Mouse (Mus musculus): Measurements from ENCODE around the gene Prrc2a. TPM values are rescaled to one million over a fixed set of nuclear protein-coding genes. Genes with fewer than 3 reads are reported as not detected.

Gene Prrc2a
- polyA plus RNA-seq, 1 experiment from 2014 or later, result 130 TPM

DNA sequence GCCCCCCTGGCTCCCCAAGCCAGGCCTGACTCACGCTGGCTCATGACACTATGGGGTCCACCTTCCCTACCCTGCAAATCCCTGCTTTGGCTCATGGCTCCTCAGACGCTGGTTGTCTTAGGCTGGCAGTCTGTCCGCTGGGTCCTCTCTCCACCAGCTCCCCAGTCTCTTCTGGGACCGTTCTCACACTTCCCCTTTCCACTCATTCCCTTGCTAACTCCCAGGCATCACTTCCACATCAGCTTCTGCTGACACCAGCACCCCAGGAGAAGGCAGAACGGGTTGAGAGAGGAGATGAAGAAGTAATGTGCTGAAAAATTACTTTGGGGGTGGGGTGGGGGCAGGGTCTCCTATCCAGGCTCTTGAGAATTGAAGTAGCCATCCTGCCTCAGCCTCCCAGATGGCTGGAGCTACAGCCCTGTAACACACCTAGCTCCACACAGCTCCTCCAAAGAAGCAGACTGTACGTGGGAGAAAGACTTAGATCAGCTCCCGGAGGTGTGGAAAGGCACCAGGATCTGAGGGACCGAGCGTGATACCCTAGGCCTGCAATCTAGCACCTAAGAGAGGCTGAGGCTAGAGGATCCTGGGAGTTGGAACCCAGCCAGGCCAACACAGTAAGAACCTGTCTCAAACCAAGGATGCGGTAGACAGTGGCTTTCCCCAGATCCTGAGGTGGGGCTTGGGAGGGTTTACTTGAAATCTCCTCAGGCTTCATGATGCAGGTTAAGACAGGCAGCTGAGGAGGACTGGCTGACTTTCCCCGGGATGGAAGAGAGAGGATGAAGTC lies 7.9 kb upstream of the Prrc2a start:
- peaks cover 4% of the 10 kb centered on the region; the same call in 1 of the 2 replicates for H3K27me3 ChIP-seq (replicated peaks)
- no peaks in the 10 kb centered on the region for H3K36me3 ChIP-seq
- no peak overlapping the region for H3K4me3 ChIP-seq
- H3K4me1 ChIP-seq, result 0 out of 2 replicates have a peak, but pooled peaks cover 4% of the 10 kb centered on the region
- no peaks in the 10 kb centered on the region for H3K9me3 ChIP-seq
- no peak for ATAC-seq (ENCODE audit: extremely low read depth, insufficient number of reproducible peaks, low FRiP score, low TSS enrichment)
- H3K4me2 ChIP-seq, result no peak overlapping the region
- H3K9ac ChIP-seq, result no peak overlapping the region
- 52% methylated on average over 11 of the region's 11 CpGs for WGBS
- no peak overlapping the region for H3K27ac ChIP-seq (replicated peaks)

- peaks cover 13% of the 10 kb centered on the region for H3K4me1 ChIP-seq
- 14% methylated on average over 4 of the region's 4 CpGs for WGBS
- no peak for ATAC-seq (ENCODE audit: extremely low read depth, insufficient number of reproducible peaks, low FRiP score, low TSS enrichment)
- H3K9me3 ChIP-seq, result no peaks in the 10 kb centered on the region
- H3K4me3 ChIP-seq, result no peak overlapping the region
- no peaks in the 10 kb centered on the region; the same call in 1 of the 2 replicates for H3K27me3 ChIP-seq (replicated peaks)
- no peak overlapping the region for H3K4me2 ChIP-seq
- no peaks in the 10 kb centered on the region for H3K36me3 ChIP-seq
- 0 out of 2 replicates have a peak overlapping the region, but pooled peaks have one; percentile 52 for H3K9ac ChIP-seq
- no peak overlapping the region for H3K27ac ChIP-seq (replicated peaks)
Observed at GRCm38 (mm10) chr17:35168541-35169207, 4.0 kb upstream of the Prrc2a start.

DNA sequence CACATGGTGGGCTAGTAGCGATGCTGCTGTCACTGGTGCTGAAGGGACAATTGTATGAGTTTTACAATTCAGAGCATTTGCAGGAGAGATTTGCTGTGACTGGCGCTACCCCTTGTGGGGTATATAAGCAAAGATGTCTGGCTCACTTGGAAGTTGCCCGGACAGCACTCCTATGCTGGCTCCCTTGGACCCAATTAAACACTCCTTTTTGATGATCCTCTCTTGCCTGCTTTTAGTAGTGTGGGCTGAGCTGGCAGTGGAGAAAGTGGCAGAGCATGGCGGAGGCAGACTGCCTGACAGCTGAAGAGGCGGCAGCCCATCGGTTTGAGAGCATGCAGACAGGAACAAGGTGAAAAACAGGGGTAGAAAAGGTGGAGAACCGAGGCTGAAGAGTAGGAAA lies 3.1 kb upstream of the Prrc2a start:
- H3K27ac ChIP-seq (replicated peaks), result no peak overlapping the region
- no peaks in the 10 kb centered on the region; the same call in 1 of the 2 replicates for H3K27me3 ChIP-seq (replicated peaks)
- no peak overlapping the region for H3K4me2 ChIP-seq
- no peak overlapping the region for H3K9ac ChIP-seq
- H3K4me3 ChIP-seq, result no peak overlapping the region
- H3K4me1 ChIP-seq, result peaks cover 21% of the 10 kb centered on the region
- H3K36me3 ChIP-seq, result no peaks in the 10 kb centered on the region
- 80% methylated on average over 7 of the region's 7 CpGs for WGBS
- no peak for ATAC-seq (ENCODE audit: extremely low read depth, insufficient number of reproducible peaks, low FRiP score, low TSS enrichment)
- no peaks in the 10 kb centered on the region for H3K9me3 ChIP-seq

DNA sequence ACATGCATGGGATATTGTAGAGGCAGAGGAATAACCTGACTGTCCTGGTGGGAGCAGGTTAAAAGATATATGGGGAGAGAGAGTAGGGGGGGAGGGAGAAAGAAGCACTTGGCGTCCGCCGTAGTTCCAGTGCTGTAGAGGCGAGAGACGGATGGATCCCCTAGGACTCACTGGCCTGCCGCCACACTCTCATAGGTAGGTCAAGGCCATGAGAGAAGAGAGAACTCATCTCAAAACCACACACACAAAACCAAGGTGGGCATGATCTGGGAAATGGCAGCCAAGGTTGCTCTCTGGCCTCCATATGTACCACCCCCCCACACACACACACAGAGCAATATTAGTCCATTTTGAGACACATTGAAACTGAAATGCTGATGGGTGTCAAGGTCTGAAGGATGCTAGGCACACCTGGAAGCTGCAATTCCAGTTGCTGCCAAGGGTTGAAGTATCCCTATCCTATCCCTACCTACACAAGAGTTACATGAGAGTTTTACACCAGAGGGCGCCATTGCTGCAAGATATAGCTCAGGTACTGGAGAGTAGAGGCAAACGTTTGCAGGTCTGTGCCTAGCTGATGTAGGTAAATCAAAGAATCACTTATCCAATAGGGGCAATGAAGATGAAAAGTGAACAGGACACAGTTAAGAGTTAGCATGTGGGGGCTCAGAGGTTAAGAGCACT lies 1.8 kb upstream of the Prrc2a start:
- peaks cover 12% of the 10 kb centered on the region for H3K36me3 ChIP-seq
- ATAC-seq (ENCODE audit: extremely low read depth, insufficient number of reproducible peaks, low FRiP score, low TSS enrichment), result no peak
- peak overlapping the region; percentile 72 for H3K4me2 ChIP-seq
- H3K9ac ChIP-seq, result peak overlapping the region; percentile 77
- peak overlapping the region; percentile 99 for H3K27ac ChIP-seq (replicated peaks)
- no peaks in the 10 kb centered on the region for H3K9me3 ChIP-seq
- no peaks in the 10 kb centered on the region for H3K27me3 ChIP-seq (replicated peaks)
- 69% methylated on average over 8 of the region's 8 CpGs for WGBS
- peaks cover 34% of the 10 kb centered on the region for H3K4me1 ChIP-seq
- H3K4me3 ChIP-seq, result peak overlapping the region; percentile 100

DNA sequence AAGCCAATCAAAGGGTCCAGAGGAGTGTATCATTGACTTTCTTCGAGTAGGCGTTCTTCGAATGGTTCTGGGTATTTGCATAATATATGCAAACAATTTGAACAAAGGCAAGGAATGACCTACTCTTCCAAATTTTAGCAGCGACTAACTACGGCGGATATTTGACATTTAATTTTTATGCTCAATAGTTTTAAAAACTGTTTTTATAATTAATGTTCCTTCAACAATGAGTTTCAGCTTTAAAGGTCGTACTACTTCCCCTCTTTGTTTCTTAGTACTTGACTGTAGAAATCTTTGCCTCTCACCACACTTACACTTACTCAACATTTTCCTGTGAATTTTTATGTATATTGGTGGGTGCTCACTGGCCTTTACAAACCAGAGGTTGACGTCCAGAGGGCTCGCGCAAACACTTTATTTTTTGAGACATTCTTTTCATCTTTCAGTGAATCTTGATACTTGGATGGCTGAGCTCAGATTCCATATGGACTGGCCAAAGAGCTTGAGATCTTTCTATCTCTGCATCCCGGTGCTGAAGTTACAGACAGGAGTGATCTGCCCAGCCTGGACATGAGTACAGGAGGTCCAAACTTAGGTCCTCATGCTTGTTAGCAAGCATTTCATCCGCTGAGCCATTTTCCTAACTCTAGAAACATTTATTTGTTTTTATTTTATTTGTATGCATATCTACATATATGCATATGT lies 906 bp upstream of the Prrc2a start:
- Histone ChIP-seq H3K9me3 (no peaks in the 10 kb centered on the region), H3K9ac (peak overlapping the region; percentile 78), H3K27me3 (replicated peaks) (no peaks in the 10 kb centered on the region), H3K4me3 (peak overlapping the region; percentile 100), H3K4me1 (peaks cover 39% of the 10 kb centered on the region), H3K4me2 (peak overlapping the region; percentile 72), H3K27ac (replicated peaks) (peak overlapping the region; percentile 99), H3K36me3 (peaks cover 21% of the 10 kb centered on the region)
- 26% methylated on average over 12 of the region's 12 CpGs for WGBS
- no peak for ATAC-seq (ENCODE audit: extremely low read depth, insufficient number of reproducible peaks, low FRiP score, low TSS enrichment)

DNA sequence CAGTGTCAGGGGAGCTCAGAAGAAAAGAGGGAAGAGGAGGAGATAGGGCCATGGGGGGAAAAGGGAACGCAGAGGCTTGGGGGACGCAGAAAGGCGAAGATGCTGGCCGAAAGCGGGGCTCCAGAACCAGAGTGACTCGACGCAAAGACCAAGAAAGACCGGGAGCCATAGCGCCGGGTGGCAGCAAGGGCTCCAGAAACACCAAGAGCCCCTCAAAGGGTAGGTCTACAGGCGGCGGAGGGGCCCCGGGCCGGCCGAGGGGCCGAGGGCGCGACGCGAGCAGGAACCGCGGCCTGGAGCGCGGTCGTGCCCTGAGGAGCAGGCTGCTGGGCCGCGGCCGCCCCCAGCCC lies 504 bp downstream of the Prrc2a start:
- ATAC-seq (ENCODE audit: extremely low read depth, insufficient number of reproducible peaks, low FRiP score, low TSS enrichment), result no peak; the same call in 1 of the 2 replicates
- H3K9me3 ChIP-seq, result no peaks in the 10 kb centered on the region
- peaks cover 36% of the 10 kb centered on the region for H3K36me3 ChIP-seq
- no peaks in the 10 kb centered on the region for H3K27me3 ChIP-seq (replicated peaks)
- peak overlapping the region; percentile 100 for H3K9ac ChIP-seq
- WGBS, result under 1% methylated on average over 28 of the region's 28 CpGs
- peak overlapping the region; percentile 99 for H3K4me2 ChIP-seq
- H3K27ac ChIP-seq (replicated peaks), result peak overlapping the region; percentile 99
- peaks cover 39% of the 10 kb centered on the region for H3K4me1 ChIP-seq
- H3K4me3 ChIP-seq, result peak overlapping the region; percentile 100

- Histone ChIP-seq H3K36me3 (peaks cover 42% of the 10 kb centered on the region), H3K9ac (peak overlapping the region; percentile 100), H3K4me1 (peaks cover 39% of the 10 kb centered on the region), H3K9me3 (no peaks in the 10 kb centered on the region), H3K4me2 (peak overlapping the region; percentile 99), H3K27me3 (replicated peaks) (no peaks in the 10 kb centered on the region), H3K4me3 (peak overlapping the region; percentile 100), H3K27ac (replicated peaks) (peak overlapping the region; percentile 99)
- WGBS, result 12% methylated on average over 8 of the region's 8 CpGs
- no peak for ATAC-seq (ENCODE audit: extremely low read depth, insufficient number of reproducible peaks, low FRiP score, low TSS enrichment)
Observed at GRCm38 (mm10) chr17:35163326-35164081, 1.2 kb downstream of the Prrc2a start.

DNA sequence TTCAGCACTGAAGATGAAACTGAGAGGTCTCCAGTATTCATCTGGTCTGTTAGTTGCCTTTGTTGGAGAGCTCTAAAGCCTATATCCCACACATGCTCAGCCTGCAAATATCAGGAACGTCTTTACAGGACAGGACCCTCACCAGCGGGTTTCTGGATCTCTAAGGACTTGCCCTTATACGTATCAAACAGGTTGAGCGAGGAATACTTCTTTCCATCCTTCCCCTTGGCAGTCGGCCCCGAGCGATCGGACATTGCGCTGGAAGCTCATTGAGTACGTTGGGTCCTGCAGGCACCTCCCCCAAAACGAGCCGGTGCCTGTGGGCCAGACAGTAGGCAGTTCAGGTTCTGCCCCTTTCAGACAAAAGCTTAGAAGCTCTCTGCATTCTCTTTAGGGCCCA lies 2.0 kb downstream of the Prrc2a start:
- H3K36me3 ChIP-seq, result peaks cover 50% of the 10 kb centered on the region
- 33% methylated on average over 12 of the region's 12 CpGs for WGBS
- peak overlapping the region; percentile 100 for H3K4me3 ChIP-seq
- peak overlapping the region; percentile 99 for H3K4me2 ChIP-seq
- peaks cover 39% of the 10 kb centered on the region for H3K4me1 ChIP-seq
- no peak for ATAC-seq (ENCODE audit: extremely low read depth, insufficient number of reproducible peaks, low FRiP score, low TSS enrichment)
- peak overlapping the region; percentile 26; the same call in 1 of the 2 replicates for H3K27ac ChIP-seq (replicated peaks)
- H3K27me3 ChIP-seq (replicated peaks), result no peaks in the 10 kb centered on the region
- peak overlapping the region; percentile 100 for H3K9ac ChIP-seq
- H3K9me3 ChIP-seq, result no peaks in the 10 kb centered on the region

- Histone ChIP-seq H3K4me1 (peaks cover 39% of the 10 kb centered on the region), H3K36me3 (peaks cover 56% of the 10 kb centered on the region), H3K9me3 (no peaks in the 10 kb centered on the region), H3K27me3 (replicated peaks) (no peaks in the 10 kb centered on the region), H3K9ac (peak overlapping the region; percentile 100), H3K4me2 (peak overlapping the region; percentile 99), H3K4me3 (peak overlapping the region; percentile 100), H3K27ac (replicated peaks) (peak overlapping the region; percentile 26; the same call in 1 of the 2 replicates)
- WGBS, result 73% methylated on average over 14 of the region's 14 CpGs
- ATAC-seq (ENCODE audit: extremely low read depth, insufficient number of reproducible peaks, low FRiP score, low TSS enrichment), result no peak
Observed at GRCm38 (mm10) chr17:35162121-35162520, 2.6 kb downstream of the Prrc2a start.

GRCm38 (mm10) chr17:35161421-35161820 lies 3.3 kb downstream of the Prrc2a start:
- Histone ChIP-seq H3K4me3 (peak overlapping the region; percentile 100; the same call in 1 of the 2 replicates), H3K4me1 (peaks cover 38% of the 10 kb centered on the region), H3K36me3 (peaks cover 63% of the 10 kb centered on the region), H3K27ac (replicated peaks) (no peak overlapping the region), H3K4me2 (peak overlapping the region; percentile 99; the same call in 1 of the 2 replicates), H3K9ac (peak overlapping the region; percentile 100), H3K27me3 (replicated peaks) (no peaks in the 10 kb centered on the region), H3K9me3 (no peaks in the 10 kb centered on the region)
- ATAC-seq (ENCODE audit: extremely low read depth, insufficient number of reproducible peaks, low FRiP score, low TSS enrichment), result no peak
- 73% methylated on average over 11 of the region's 11 CpGs for WGBS
